Mouse (Mus musculus) C2C12 (cell line): ENCODE results near the gene Megf6.

Experiments used
- CTCF ChIP-seq: IDR thresholded peaks from one replicate; pipeline ENCODE4 v1.5.1; 2011; ENCODE audit not compliant: control insufficient read depth, insufficient read depth, insufficient read length
- MAX ChIP-seq: IDR thresholded peaks from one replicate; pipeline ENCODE4 v1.6.1; 2011; ENCODE audit warnings: mild to moderate bottlenecking, control low read depth
- MYOD1 ChIP-seq: IDR thresholded peaks from one replicate; pipeline ENCODE4 v1.6.1; 2011; ENCODE audit warnings: low read depth; ENCODE audit not compliant: control insufficient read depth, insufficient read length

GRCm38 (mm10) chr4:154157970-154158662, 12.4 kb upstream of the Megf6 start:
- TF ChIP-seq CTCF (no peak), MYOD1 (no peak), MAX (no peak)
